Mouse (Mus musculus) small intestine, adult 2 months (tissue): ENCODE measurements around the gene Ogg1.

ENCODE experiments used
- CTCF ChIP-seq: fragments of 200-500 bp; IDR thresholded peaks from 2 replicates; pipeline ENCODE4 v1.5.1; 2012; ENCODE audit warnings: low read depth, mild to moderate bottlenecking, control low read depth, inconsistent platforms, low read length, moderate library complexity, mixed read lengths; ENCODE audit not compliant: insufficient replicate concordance, insufficient read length; ENCODE audit errors: extremely low read depth
- POLR2A ChIP-seq: fragments of 200-500 bp; IDR thresholded peaks from 2 replicates; pipeline ENCODE4 v1.6.1; 2012; ENCODE audit warnings: low read depth, mild to moderate bottlenecking, control low read depth, inconsistent platforms, low read length, moderate library complexity

GRCm38 (mm10) chr6:113292938-113293337 lies 33.8 kb upstream of the Ogg1 start:
- TF ChIP-seq CTCF: no peak
- TF ChIP-seq POLR2A: no peak
